Mouse (Mus musculus) liver, postnatal 0 days (tissue): ENCODE data around the gene Rnf215.

Experiments used
- CTCF ChIP-seq: sonication (generic); IDR thresholded peaks from 2 replicates; pipeline ENCODE4 v1.5.1; 2016; ENCODE audit warnings: antibody characterized with exemption, low read depth
- EP300 ChIP-seq: IDR thresholded peaks from 2 replicates; pipeline ENCODE4 v1.6.1; 2016; ENCODE audit warnings: antibody characterized with exemption, low read depth, mild to moderate bottlenecking

DNA sequence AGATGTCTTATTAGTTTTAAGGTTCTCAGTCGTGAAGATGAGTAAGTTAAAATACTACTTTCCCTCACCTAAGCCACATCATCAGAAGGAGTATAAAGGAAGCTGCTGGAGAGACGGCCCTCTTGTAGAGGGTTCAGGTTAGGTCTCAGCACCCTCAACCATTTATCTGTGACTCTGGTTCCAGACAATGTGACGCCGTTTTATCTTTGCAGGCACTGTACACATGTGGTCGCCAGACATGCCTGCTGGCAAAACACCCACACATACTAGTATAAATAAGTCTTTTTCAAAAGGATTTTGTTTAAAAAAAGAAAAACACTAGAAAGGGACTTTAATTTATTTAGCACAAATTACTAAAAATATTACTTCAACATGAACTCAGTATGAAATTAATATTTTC, 20.6 kb downstream of the Rnf215 start:
- TF ChIP-seq CTCF (no peak), EP300 (no peak)
